Mouse (Mus musculus) kidney, embryonic 15.5 days (tissue): ENCODE measurements around the gene Enpp4. TPM values are rescaled to one million over a fixed set of nuclear protein-coding genes. Genes with fewer than 3 reads are reported as not detected.

Source experiments
- ATAC-seq: fragments of 200-750 bp; cut with Nextera tagmentation; replicated peaks from 2 replicates; pipeline ENCODE4 v1.8.0; 2017; ENCODE audit warnings: moderate TSS enrichment; ENCODE audit not compliant: low FRiP score
- H3K27ac ChIP-seq: fragments of 300-500 bp; sonication (generic); 2 replicates; pipeline ENCODE4 v1.5.1; 2015; ENCODE audit warnings: mild to moderate bottlenecking, inconsistent platforms
- H3K27me3 ChIP-seq: fragments of 300-500 bp; sonication (generic); 2 replicates; pipeline ENCODE4 v1.6.1; 2015; ENCODE audit warnings: inconsistent platforms
- H3K36me3 ChIP-seq: fragments of 300-500 bp; sonication (generic); 2 replicates; pipeline ENCODE4 v1.6.1; 2015; ENCODE audit warnings: inconsistent platforms
- H3K4me1 ChIP-seq: fragments of 300-500 bp; sonication (generic); 2 replicates; pipeline ENCODE4 v1.6.1; 2015; ENCODE audit warnings: inconsistent platforms
- H3K4me2 ChIP-seq: fragments of 300-500 bp; sonication (generic); 2 replicates; pipeline ENCODE4 v1.6.1; 2015; ENCODE audit warnings: moderate library complexity, mild to moderate bottlenecking, inconsistent platforms
- H3K4me3 ChIP-seq: fragments of 300-500 bp; sonication (generic); replicated peaks from 2 replicates; pipeline ENCODE4 v1.5.1; 2015; ENCODE audit warnings: mild to moderate bottlenecking, inconsistent platforms
- H3K9ac ChIP-seq: fragments of 300-500 bp; sonication (generic); 2 replicates; pipeline ENCODE4 v1.6.1; 2015; ENCODE audit warnings: mild to moderate bottlenecking, inconsistent platforms
- H3K9me3 ChIP-seq: fragments of 300-500 bp; sonication (generic); replicated peaks from 2 replicates; pipeline ENCODE4 v1.6.1; 2016; ENCODE audit warnings: inconsistent platforms
- WGBS: fragments of 180-500 bp; shearing (Covaris S2); methylation state at CpG from one replicate; pipeline ENCODE4 v1.1.7; 2015; ENCODE audit warnings: mixed read lengths; 5-methylcytosine and 5-hydroxymethylcytosine counted together
- polyA plus RNA-seq: library from polyadenylated mRNA; unstranded; fragments of >200 nt; fragmentation: Nextera tagmentation; extraction: Ambion mirVana; gene quantifications from 2 replicates; pipeline ENCODE4 v1.2.1, GENCODE M21; 2015

Enpp4 gene
- polyA plus RNA-seq, 1 experiment from 2014 or later: 4.5 TPM

DNA sequence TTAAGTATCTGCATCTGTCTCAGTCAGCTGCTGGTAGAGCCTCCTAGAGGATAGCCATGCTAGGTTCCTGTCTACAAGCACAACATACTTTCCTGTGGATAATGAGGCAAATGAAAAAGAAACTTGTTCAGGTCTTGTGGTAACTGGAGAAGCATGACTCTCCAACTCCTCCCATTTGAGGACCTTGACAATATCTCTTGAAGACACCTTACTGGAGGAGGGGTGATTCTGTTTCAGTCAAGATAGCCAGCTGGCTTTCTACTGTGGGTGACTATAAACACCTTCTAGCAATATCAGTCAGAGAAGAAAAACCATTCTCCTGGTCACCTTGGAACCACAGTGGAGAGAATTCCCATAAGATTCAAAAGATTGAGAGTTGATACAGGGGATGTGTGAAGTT lies 47.5 kb downstream of the Enpp4 start:
- H3K4me2 ChIP-seq: no peak overlapping the region
- ATAC-seq: no peak
- no peaks in the 10 kb centered on the region for H3K4me1 ChIP-seq
- H3K9ac ChIP-seq: no peak overlapping the region
- H3K36me3 ChIP-seq: no peaks in the 10 kb centered on the region
- H3K27ac ChIP-seq: no peak overlapping the region
- H3K4me3 ChIP-seq: no peak overlapping the region
- H3K9me3 ChIP-seq: no peaks in the 10 kb centered on the region
- H3K27me3 ChIP-seq: no peaks in the 10 kb centered on the region

DNA sequence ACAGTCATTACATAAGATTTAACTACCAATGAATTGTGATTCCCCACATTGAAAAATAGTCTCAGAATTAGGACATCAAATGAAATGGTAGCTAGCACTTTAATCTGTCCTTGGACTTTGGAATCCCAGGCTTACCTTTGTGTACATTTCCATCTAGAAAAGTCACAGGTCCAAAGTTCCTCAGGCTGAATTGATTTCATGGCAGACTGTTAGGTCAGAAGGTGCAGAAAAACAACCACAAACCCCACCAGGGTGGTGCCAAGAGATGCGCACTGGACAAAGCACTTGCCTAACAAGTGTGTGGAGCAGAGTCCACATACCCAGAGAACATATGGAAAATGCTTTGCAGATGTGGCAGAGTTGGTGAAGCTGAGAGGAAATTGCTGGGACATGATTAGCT lies 48.5 kb downstream of the Enpp4 start:
- Histone ChIP-seq H3K36me3 (no peaks in the 10 kb centered on the region), H3K4me2 (no peak overlapping the region), H3K4me3 (no peak overlapping the region), H3K27me3 (no peaks in the 10 kb centered on the region), H3K9me3 (no peaks in the 10 kb centered on the region), H3K9ac (no peak overlapping the region), H3K27ac (no peak overlapping the region), H3K4me1 (no peaks in the 10 kb centered on the region)
- WGBS: 89% methylated on average over 1 of the region's 1 CpGs
- no peak for ATAC-seq

DNA sequence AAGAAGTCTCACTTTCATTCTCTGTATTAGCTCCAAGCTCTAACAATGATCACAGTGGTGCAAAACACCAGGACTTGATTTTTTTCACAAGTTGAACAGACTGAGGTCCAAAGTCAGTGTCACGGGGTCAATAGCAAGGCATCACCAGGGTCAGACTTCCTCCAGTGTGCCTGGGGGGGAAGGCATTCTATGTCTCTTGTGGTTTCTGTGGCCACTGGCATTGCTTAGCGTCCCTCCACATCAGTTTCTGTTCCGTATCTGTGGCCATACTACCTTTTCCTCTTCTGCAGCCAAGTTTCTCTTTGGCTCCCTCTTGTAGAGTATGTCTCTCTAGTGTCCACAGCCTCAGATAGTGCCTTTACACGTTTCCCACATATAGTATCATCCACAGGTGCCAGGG lies 52.2 kb downstream of the Enpp4 start:
- no peak for ATAC-seq
- H3K27me3 ChIP-seq: no peaks in the 10 kb centered on the region
- H3K4me1 ChIP-seq: no peaks in the 10 kb centered on the region
- H3K9ac ChIP-seq: no peak overlapping the region
- no peak overlapping the region for H3K4me3 ChIP-seq
- 83% methylated on average over 4 of the region's 4 CpGs for WGBS
- no peak overlapping the region for H3K27ac ChIP-seq
- H3K4me2 ChIP-seq: no peak overlapping the region
- H3K9me3 ChIP-seq: no peaks in the 10 kb centered on the region
- no peaks in the 10 kb centered on the region for H3K36me3 ChIP-seq

Other genes starting within 250 kb of the Enpp4 start
- 19.8 and 20.9 TPM in 2 replicates for gene Enpp5, start 27.0 kb downstream of the Enpp4 start, polyA plus RNA-seq
- 7.5 and 7.6 TPM in 2 replicates for gene Clic5, start 82.8 kb upstream of the Enpp4 start, polyA plus RNA-seq